Mouse (Mus musculus) forebrain, embryonic 13.5 days (tissue): ENCODE results near the gene Cyth1. TPM values are rescaled to one million over a fixed set of nuclear protein-coding genes. Genes with fewer than 3 reads are reported as not detected.

ENCODE experiments used
- ATAC-seq: fragments of 200-750 bp; cut with Nextera tagmentation; 2 replicates; pipeline ENCODE4 v1.8.0; 2017
- H3K27ac ChIP-seq: fragments of 300-500 bp; sonication (generic); 2 replicates; pipeline ENCODE4 v1.5.1; 2015; ENCODE audit warnings: inconsistent platforms, mild to moderate bottlenecking, moderate library complexity
- H3K27me3 ChIP-seq: fragments of 300-500 bp; sonication (generic); 2 replicates; pipeline ENCODE4 v1.6.1; 2015; ENCODE audit warnings: mild to moderate bottlenecking, inconsistent platforms
- H3K36me3 ChIP-seq: fragments of 300-500 bp; sonication (generic); 2 replicates; pipeline ENCODE4 v1.6.1; 2015; ENCODE audit warnings: mild to moderate bottlenecking, inconsistent platforms; ENCODE audit not compliant: poor library complexity, severe bottlenecking
- H3K4me1 ChIP-seq: fragments of 300-500 bp; sonication (generic); 2 replicates; pipeline ENCODE4 v1.6.1; 2015; ENCODE audit warnings: inconsistent platforms
- H3K4me2 ChIP-seq: fragments of 300-500 bp; sonication (generic); 2 replicates; pipeline ENCODE4 v1.6.1; 2015; ENCODE audit warnings: inconsistent platforms, mild to moderate bottlenecking, moderate library complexity
- H3K4me3 ChIP-seq: fragments of 300-500 bp; sonication (generic); 2 replicates; pipeline ENCODE4 v1.5.1; 2015; ENCODE audit warnings: mild to moderate bottlenecking, inconsistent platforms
- H3K9ac ChIP-seq: fragments of 300-500 bp; sonication (generic); 2 replicates; pipeline ENCODE4 v1.6.1; 2015; ENCODE audit warnings: mild to moderate bottlenecking, inconsistent platforms
- H3K9me3 ChIP-seq: fragments of 300-500 bp; sonication (generic); replicated peaks from 2 replicates; pipeline ENCODE4 v1.6.1; 2016; ENCODE audit warnings: inconsistent platforms
- WGBS: fragments of 180-500 bp; shearing (Covaris S2); methylation state at CpG from one replicate; pipeline ENCODE4 v1.1.7; 2015; 5-methylcytosine and 5-hydroxymethylcytosine counted together
- polyA plus RNA-seq: library from polyadenylated mRNA; unstranded; fragments of >200 nt; fragmentation: Nextera tagmentation; extraction: Ambion mirVana; gene quantifications from 2 replicates; pipeline ENCODE4 v1.2.1, GENCODE M21; 2015

Gene Cyth1
- polyA plus RNA-seq, 1 experiment from 2014 or later = 22.7 TPM

- no peaks in the 10 kb centered on the region for H3K27me3 ChIP-seq
- no peak overlapping the region for H3K4me2 ChIP-seq
- H3K9ac ChIP-seq = no peak overlapping the region
- H3K9me3 ChIP-seq = no peaks in the 10 kb centered on the region
- peaks cover 63% of the 10 kb centered on the region for H3K36me3 ChIP-seq
- H3K4me1 ChIP-seq = no peaks in the 10 kb centered on the region
- no peak overlapping the region for H3K4me3 ChIP-seq
- ATAC-seq = no peak
- H3K27ac ChIP-seq = no peak overlapping the region
- 95% methylated on average over 7 of the region's 7 CpGs for WGBS
Observed at GRCm38 (mm10) chr11:118174752-118175151, 73.6 kb downstream of the Cyth1 start.

- no peak for ATAC-seq
- 77% methylated on average over 5 of the region's 5 CpGs for WGBS
- Histone ChIP-seq H3K4me3 (no peak overlapping the region), H3K9me3 (no peaks in the 10 kb centered on the region), H3K4me2 (no peak overlapping the region), H3K36me3 (peaks cover 59% of the 10 kb centered on the region), H3K9ac (no peak overlapping the region), H3K27ac (no peak overlapping the region), H3K4me1 (no peaks in the 10 kb centered on the region), H3K27me3 (no peaks in the 10 kb centered on the region)
Observed at GRCm38 (mm10) chr11:118172768-118173167, 75.6 kb downstream of the Cyth1 start.

- Histone ChIP-seq H3K9me3 (no peaks in the 10 kb centered on the region), H3K4me2 (no peak overlapping the region), H3K27ac (no peak overlapping the region), H3K36me3 (peaks cover 59% of the 10 kb centered on the region), H3K27me3 (no peaks in the 10 kb centered on the region), H3K9ac (no peak overlapping the region), H3K4me1 (no peaks in the 10 kb centered on the region), H3K4me3 (no peak overlapping the region)
- no peak for ATAC-seq
- 84% methylated on average over 5 of the region's 5 CpGs for WGBS
Observed at GRCm38 (mm10) chr11:118170333-118170732, 78.1 kb downstream of the Cyth1 start.

GRCm38 (mm10) chr11:118168714-118169113, 79.7 kb downstream of the Cyth1 start:
- H3K36me3 ChIP-seq = peaks cover 66% of the 10 kb centered on the region
- H3K9me3 ChIP-seq = no peaks in the 10 kb centered on the region
- 71% methylated on average over 9 of the region's 9 CpGs for WGBS
- no peak overlapping the region for H3K4me2 ChIP-seq
- no peak overlapping the region for H3K9ac ChIP-seq
- H3K4me3 ChIP-seq = no peak overlapping the region
- H3K27me3 ChIP-seq = no peaks in the 10 kb centered on the region
- H3K4me1 ChIP-seq = no peaks in the 10 kb centered on the region
- H3K27ac ChIP-seq = no peak overlapping the region
- ATAC-seq = no peak

GRCm38 (mm10) chr11:118166626-118167025, 81.8 kb downstream of the Cyth1 start:
- no peak for ATAC-seq
- 91% methylated on average over 5 of the region's 5 CpGs for WGBS
- Histone ChIP-seq H3K9me3 (no peaks in the 10 kb centered on the region), H3K4me2 (no peak overlapping the region), H3K4me3 (no peak overlapping the region), H3K27ac (no peak overlapping the region), H3K36me3 (peaks cover 68% of the 10 kb centered on the region), H3K27me3 (no peaks in the 10 kb centered on the region), H3K9ac (no peak overlapping the region), H3K4me1 (no peaks in the 10 kb centered on the region)

- ATAC-seq = no peak
- Histone ChIP-seq H3K4me3 (no peak overlapping the region), H3K27me3 (no peaks in the 10 kb centered on the region), H3K27ac (no peak overlapping the region), H3K4me2 (no peak overlapping the region), H3K9me3 (no peaks in the 10 kb centered on the region), H3K9ac (no peak overlapping the region), H3K36me3 (peaks cover 68% of the 10 kb centered on the region), H3K4me1 (no peaks in the 10 kb centered on the region)
- 44% methylated on average over 11 of the region's 11 CpGs for WGBS
Observed at GRCm38 (mm10) chr11:118165681-118166080, 82.7 kb downstream of the Cyth1 start.

- WGBS = 81% methylated on average over 8 of the region's 8 CpGs
Observed at GRCm38 (mm10) chr11:118164566-118164965, 83.8 kb downstream of the Cyth1 start.

GRCm38 (mm10) chr11:118162245-118162644, 86.1 kb downstream of the Cyth1 start:
- peaks cover 39% of the 10 kb centered on the region for H3K36me3 ChIP-seq
- ATAC-seq = no peak

More at GRCm38 (mm10) chr11:118164566-118164965, 83.8 kb downstream of the Cyth1 start:
- H3K27me3 ChIP-seq = no peaks in the 10 kb centered on the region
- no peak for ATAC-seq
- H3K27ac ChIP-seq = no peak overlapping the region
- peaks cover 58% of the 10 kb centered on the region for H3K36me3 ChIP-seq
- H3K4me1 ChIP-seq = no peaks in the 10 kb centered on the region
- no peak overlapping the region for H3K4me2 ChIP-seq
- no peak overlapping the region for H3K4me3 ChIP-seq
- no peaks in the 10 kb centered on the region for H3K9me3 ChIP-seq
- no peak overlapping the region for H3K9ac ChIP-seq

GRCm38 (mm10) chr11:118161240-118161639, 87.2 kb downstream of the Cyth1 start:
- no peak overlapping the region for H3K4me3 ChIP-seq
- WGBS = 85% methylated on average over 6 of the region's 6 CpGs
- no peak overlapping the region for H3K9ac ChIP-seq
- H3K4me2 ChIP-seq = no peak overlapping the region
- no peaks in the 10 kb centered on the region for H3K9me3 ChIP-seq
- ATAC-seq = no peak
- H3K27ac ChIP-seq = no peak overlapping the region
- H3K36me3 ChIP-seq = peaks cover 29% of the 10 kb centered on the region
- no peaks in the 10 kb centered on the region for H3K27me3 ChIP-seq
- H3K4me1 ChIP-seq = no peaks in the 10 kb centered on the region

More at GRCm38 (mm10) chr11:118162245-118162644, 86.1 kb downstream of the Cyth1 start:
- WGBS = 73% methylated on average over 10 of the region's 10 CpGs
- Histone ChIP-seq H3K27ac (no peak overlapping the region), H3K4me2 (no peak overlapping the region), H3K9ac (no peak overlapping the region), H3K4me3 (no peak overlapping the region), H3K9me3 (no peaks in the 10 kb centered on the region), H3K4me1 (no peaks in the 10 kb centered on the region), H3K27me3 (no peaks in the 10 kb centered on the region)

GRCm38 (mm10) chr11:118160763-118161162, 87.6 kb downstream of the Cyth1 start:
- no peak overlapping the region; the same call in 1 of the 2 replicates for H3K27ac ChIP-seq
- no peak for ATAC-seq
- H3K4me1 ChIP-seq = no peaks in the 10 kb centered on the region
- H3K36me3 ChIP-seq = peaks cover 24% of the 10 kb centered on the region
- no peak overlapping the region for H3K4me3 ChIP-seq
- no peak overlapping the region for H3K9ac ChIP-seq
- WGBS = 76% methylated on average over 2 of the region's 2 CpGs
- peaks cover 4% of the 10 kb centered on the region for H3K9me3 ChIP-seq
- H3K27me3 ChIP-seq = no peaks in the 10 kb centered on the region
- H3K4me2 ChIP-seq = no peak overlapping the region

GRCm38 (mm10) chr11:118158753-118159152, 89.6 kb downstream of the Cyth1 start:
- no peaks in the 10 kb centered on the region for H3K27me3 ChIP-seq
- peaks cover 6% of the 10 kb centered on the region for H3K9me3 ChIP-seq
- peaks cover 7% of the 10 kb centered on the region; the same call in 1 of the 2 replicates for H3K36me3 ChIP-seq
- H3K4me2 ChIP-seq = no peak overlapping the region
- no peak overlapping the region for H3K9ac ChIP-seq
- H3K27ac ChIP-seq = no peak overlapping the region
- 80% methylated on average over 4 of the region's 4 CpGs for WGBS
- H3K4me3 ChIP-seq = no peak overlapping the region
- no peaks in the 10 kb centered on the region for H3K4me1 ChIP-seq
- ATAC-seq = no peak

GRCm38 (mm10) chr11:118156480-118157060, 91.8 kb downstream of the Cyth1 start:
- Histone ChIP-seq H3K4me3 (no peak overlapping the region), H3K4me2 (no peak overlapping the region), H3K4me1 (no peaks in the 10 kb centered on the region), H3K27ac (no peak overlapping the region), H3K27me3 (no peaks in the 10 kb centered on the region), H3K9ac (no peak overlapping the region), H3K36me3 (no peaks in the 10 kb centered on the region), H3K9me3 (peaks cover 6% of the 10 kb centered on the region)
- 68% methylated on average over 8 of the region's 8 CpGs for WGBS
- ATAC-seq = no peak

- 86% methylated on average over 4 of the region's 4 CpGs for WGBS
- Histone ChIP-seq H3K4me2 (no peak overlapping the region), H3K9me3 (peaks cover 6% of the 10 kb centered on the region), H3K4me1 (peaks cover 6% of the 10 kb centered on the region; the same call in 1 of the 2 replicates), H3K4me3 (no peak overlapping the region), H3K27me3 (no peaks in the 10 kb centered on the region), H3K27ac (no peak overlapping the region), H3K9ac (no peak overlapping the region), H3K36me3 (no peaks in the 10 kb centered on the region)
- ATAC-seq = no peak
Observed at GRCm38 (mm10) chr11:118152964-118153363, 95.4 kb downstream of the Cyth1 start.
